Mouse (Mus musculus) T-helper 17 cell (primary cell): ENCODE measurements around the gene Gaa.

Experiments
- in situ Hi-C, 2 experiments: fragments of 300-600 bp; cut with MboI, MseI; formaldehyde crosslinking; loops; 1 replicate in 1 of 2; 2 replicates in 1 of 2; pipeline ENCODE4 v1.15.1; 2025; ENCODE audit warnings: high pct_unique_total_duplicates in 2 of 2

Gene Gaa

GRCm38 (mm10) chr11:119300986-119301385 is 33.3 kb downstream of the Gaa start:
- in situ Hi-C loops = no loop called here

GRCm38 (mm10) chr11:119304904-119305712 is 37.4 kb downstream of the Gaa start:
- in situ Hi-C loops = no loop called here

GRCm38 (mm10) chr11:119306762-119307657 is 39.3 kb downstream of the Gaa start:
- in situ Hi-C loops = no loop called here

GRCm38 (mm10) chr11:119307658-119307867 is 39.9 kb downstream of the Gaa start, which contains the start of gene Card14:
Card14 (plus strand) TSS chr11:119307768.
- in situ Hi-C loops = no loop called here

- in situ Hi-C loops = no loop called here
Observed at GRCm38 (mm10) chr11:119307916-119308315, 40.2 kb downstream of the Gaa start.

GRCm38 (mm10) chr11:119310621-119311020 is 42.9 kb downstream of the Gaa start:
- in situ Hi-C loops = no loop called here

GRCm38 (mm10) chr11:119314252-119314936 is 46.7 kb downstream of the Gaa start:
- in situ Hi-C loops = no loop called here

- in situ Hi-C loops = no loop called here
Observed at GRCm38 (mm10) chr11:119316720-119317119, 49.0 kb downstream of the Gaa start.

GRCm38 (mm10) chr11:119322521-119322920 is 54.8 kb downstream of the Gaa start:
- in situ Hi-C loops = loop anchor here in 1 of 2 experiments (5.0 to 10.0 kb wide), 2 partner anchors 65 to 528 kb away; no protein-coding TSS in a partner anchor

- in situ Hi-C loops = loop anchor here in 1 of 2 experiments (10.0 kb wide), 1 partner anchor 530 kb away; no protein-coding TSS in a partner anchor
Observed at GRCm38 (mm10) chr11:119325068-119325467, 57.4 kb downstream of the Gaa start.

- in situ Hi-C loops = no loop called here
Observed at GRCm38 (mm10) chr11:119330592-119330991, 62.9 kb downstream of the Gaa start.

GRCm38 (mm10) chr11:119331970-119332369 is 64.3 kb downstream of the Gaa start:
- in situ Hi-C loops = no loop called here
